Mouse (Mus musculus) embryonic fibroblast, embryonic 13.5 days (primary cell): ENCODE data around the gene 4933428G20Rik. TPM values are rescaled to one million over a fixed set of nuclear protein-coding genes. Genes with fewer than 3 reads are reported as not detected.

Experiments
- H3K27ac ChIP-seq: 2 replicates; pipeline ENCODE4 v1.5.1; 2012; ENCODE audit warnings: low read length, control low read depth, inconsistent platforms; ENCODE audit not compliant: insufficient read depth
- H3K4me1 ChIP-seq: 2 replicates; pipeline ENCODE4 v1.6.1; 2011; ENCODE audit warnings: low read length; ENCODE audit not compliant: control insufficient read depth, insufficient read depth
- H3K4me3 ChIP-seq: 2 replicates; pipeline ENCODE4 v1.5.1; 2011; ENCODE audit warnings: mild to moderate bottlenecking, control low read depth, low read length; ENCODE audit not compliant: insufficient read depth
- CTCF ChIP-seq: IDR thresholded peaks from 2 replicates; pipeline ENCODE4 v1.5.1; 2011; ENCODE audit warnings: mild to moderate bottlenecking, control low read depth, low read length, moderate library complexity, borderline replicate concordance; ENCODE audit not compliant: insufficient read depth
- POLR2A ChIP-seq: IDR thresholded peaks from 2 replicates; pipeline ENCODE4 v1.6.1; 2011; ENCODE audit warnings: low read depth, mild to moderate bottlenecking, control low read depth, low read length, moderate library complexity
- polyA plus RNA-seq: library from polyadenylated mRNA; stranded (reverse); fragments of >200 nt; gene quantifications from 2 replicates; pipeline ENCODE4 v1.2.4, GENCODE M21; 2011; ENCODE audit warnings: low read depth; ENCODE audit not compliant: missing spikeins, insufficient read length

The 4933428G20Rik gene
- polyA plus RNA-seq, 1 experiment, result not detected

GRCm38 (mm10) chr11:97485661-97486060, 14.5 kb downstream of the 4933428G20Rik start:
- no peak overlapping the region for H3K27ac ChIP-seq
- H3K4me3 ChIP-seq, result no peak overlapping the region
- no peaks in the 10 kb centered on the region for H3K4me1 ChIP-seq
- TF ChIP-seq CTCF (no peak), POLR2A (no peak)

GRCm38 (mm10) chr11:97479824-97480223, 20.3 kb downstream of the 4933428G20Rik start:
- no peak for TF ChIP-seq CTCF
- TF ChIP-seq POLR2A, result no peak
- H3K4me1 ChIP-seq, result peaks cover 7% of the 10 kb centered on the region
- no peak overlapping the region for H3K4me3 ChIP-seq

GRCm38 (mm10) chr11:97479085-97479484, 21.1 kb downstream of the 4933428G20Rik start:
- TF ChIP-seq CTCF (no peak), POLR2A (no peak)
- Histone ChIP-seq H3K4me3 (no peak overlapping the region), H3K4me1 (peaks cover 7% of the 10 kb centered on the region), H3K27ac (peak overlapping the region; percentile 1; the same call in 1 of the 2 replicates)

More at GRCm38 (mm10) chr11:97479824-97480223, 20.3 kb downstream of the 4933428G20Rik start:
- H3K27ac ChIP-seq, result no peak overlapping the region

- peaks cover 7% of the 10 kb centered on the region for H3K4me1 ChIP-seq
- H3K4me3 ChIP-seq, result no peak overlapping the region
- no peak overlapping the region for H3K27ac ChIP-seq
- TF ChIP-seq POLR2A (no peak), CTCF (no peak)
Observed at GRCm38 (mm10) chr11:97478345-97478744, 21.8 kb downstream of the 4933428G20Rik start.

- peaks cover 7% of the 10 kb centered on the region for H3K4me1 ChIP-seq
- TF ChIP-seq POLR2A (no peak), CTCF (no peak)
- peak overlapping the region; percentile 25; the same call in 1 of the 2 replicates for H3K27ac ChIP-seq
- no peak overlapping the region for H3K4me3 ChIP-seq
Observed at GRCm38 (mm10) chr11:97477431-97477830, 22.7 kb downstream of the 4933428G20Rik start.

GRCm38 (mm10) chr11:97476334-97477095, 23.6 kb downstream of the 4933428G20Rik start:
- Histone ChIP-seq H3K4me3 (no peak overlapping the region), H3K27ac (peak overlapping the region; percentile 3; the same call in 1 of the 2 replicates), H3K4me1 (peaks cover 7% of the 10 kb centered on the region)
- TF ChIP-seq CTCF, result 0 out of 2 replicates have a peak, but pooled peaks have one; percentile 6
- TF ChIP-seq POLR2A, result no peak

- Histone ChIP-seq H3K4me1 (no peaks in the 10 kb centered on the region), H3K4me3 (no peak overlapping the region), H3K27ac (no peak overlapping the region)
- no peak for TF ChIP-seq POLR2A
- TF ChIP-seq CTCF, result no peak
Observed at GRCm38 (mm10) chr11:97471276-97471675, 28.9 kb downstream of the 4933428G20Rik start.

- TF ChIP-seq CTCF (peak; percentile 15; the same call in 1 of the 2 replicates), POLR2A (no peak)
- Histone ChIP-seq H3K4me1 (no peaks in the 10 kb centered on the region), H3K4me3 (no peak overlapping the region), H3K27ac (no peak overlapping the region)
Observed at GRCm38 (mm10) chr11:97469828-97470227, 30.3 kb downstream of the 4933428G20Rik start.

GRCm38 (mm10) chr11:97468639-97469287, 31.4 kb downstream of the 4933428G20Rik start:
- no peak overlapping the region for H3K27ac ChIP-seq
- no peaks in the 10 kb centered on the region for H3K4me1 ChIP-seq
- no peak overlapping the region for H3K4me3 ChIP-seq
- peak; percentile 92 for TF ChIP-seq CTCF
- TF ChIP-seq POLR2A, result no peak
